Mouse (Mus musculus): Measurements from ENCODE around the gene Olfr1061. TPM values are rescaled to one million over a fixed set of nuclear protein-coding genes. Genes with fewer than 3 reads are reported as not detected.
"Not testable (repeated sequence)": the region's sequence is repeated elsewhere in the genome, so short reads cannot be mapped to it uniquely, and the experiment has no call there.

The Olfr1061 gene
- total RNA-seq (2022) = not detected

- no peak for DNase-seq (ENCODE audit: low spot score in 2 of 2)
Measured at GRCm38 (mm10) chr2:86413950-86414349, at the start of gene Olfr1061. Gene Olfr1061, minus strand, starts transcription at chr2:86414050.

GRCm38 (mm10) chr2:86460434-86460833, 46.6 kb upstream of the Olfr1061 start:
- DNase-seq (ENCODE audit: low spot score in 2 of 2) = no peak

GRCm38 (mm10) chr2:86456169-86456568, 42.3 kb upstream of the Olfr1061 start, which contains the start of gene Olfr1066:
Gene Olfr1066, minus strand, starts transcription at chr2:86456269.
- no peak for DNase-seq (ENCODE audit: low spot score in 2 of 2)

- not testable (repeated sequence) for DNase-seq (ENCODE audit: low spot score in 2 of 2)
Measured at GRCm38 (mm10) chr2:86450491-86450890, 36.6 kb upstream of the Olfr1061 start, which contains the start of gene Olfr1065. Gene Olfr1065, minus strand, starts transcription at chr2:86450591.

GRCm38 (mm10) chr2:86442101-86442500, 28.3 kb upstream of the Olfr1061 start:
- DNase-seq (ENCODE audit: low spot score in 2 of 2) = not testable (repeated sequence)

GRCm38 (mm10) chr2:86428511-86428910, 14.7 kb upstream of the Olfr1061 start:
- not testable (repeated sequence) for DNase-seq (ENCODE audit: low spot score in 2 of 2)

- not testable (repeated sequence) for DNase-seq (ENCODE audit: low spot score in 2 of 2)
Measured at GRCm38 (mm10) chr2:86426649-86427048, 12.8 kb upstream of the Olfr1061 start, which contains the start of gene Olfr1062. Gene Olfr1062, minus strand, starts transcription at chr2:86426749.

GRCm38 (mm10) chr2:86395114-86395513, 18.7 kb downstream of the Olfr1061 start:
- DNase-seq (ENCODE audit: low spot score in 2 of 2) = no peak

- DNase-seq (ENCODE audit: low spot score in 2 of 2) = not testable (repeated sequence)
Measured at GRCm38 (mm10) chr2:86388461-86388860, 25.4 kb downstream of the Olfr1061 start, which contains the start of gene Olfr1058. Gene Olfr1058, minus strand, starts transcription at chr2:86388561.

- no peak for DNase-seq (ENCODE audit: low spot score in 2 of 2)
Measured at GRCm38 (mm10) chr2:86378293-86378692, 35.6 kb downstream of the Olfr1061 start, which contains the start of gene Olfr1057. Gene Olfr1057, minus strand, starts transcription at chr2:86378393.

- not testable (repeated sequence) for DNase-seq (ENCODE audit: low spot score in 2 of 2)
Measured at GRCm38 (mm10) chr2:86366342-86366741, 47.5 kb downstream of the Olfr1061 start.

Other genes with a start within 250 kb of the Olfr1061 start
- gene Olfr1043, start 246.5 kb downstream of the Olfr1061 start, total RNA-seq (2022) = not detected
- gene Olfr1044, start 236.2 kb downstream of the Olfr1061 start, total RNA-seq (2022) = not detected
- gene Olfr52, start 228.4 kb downstream of the Olfr1061 start, total RNA-seq (2022) = not detected
- not detected for gene Olfr1045, start 211.0 kb downstream of the Olfr1061 start, total RNA-seq (2022)
- gene Olfr1046, start 194.7 kb downstream of the Olfr1061 start, total RNA-seq (2022) = not detected
- not detected for gene Olfr1047, start 182.6 kb downstream of the Olfr1061 start, total RNA-seq (2022)
- gene Olfr1048, start 173.8 kb downstream of the Olfr1061 start, total RNA-seq (2022) = not detected
- not detected for gene Olfr1049, start 155.7 kb downstream of the Olfr1061 start, total RNA-seq (2022)
- not detected for gene Olfr1051, start 135.0 kb downstream of the Olfr1061 start, total RNA-seq (2022)
- not detected for gene Olfr1052, start 121.6 kb downstream of the Olfr1061 start, total RNA-seq (2022)
- gene Olfr1053, start 98.8 kb downstream of the Olfr1061 start, total RNA-seq (2022) = not detected
- not detected for gene Olfr1054, start 78.6 kb downstream of the Olfr1061 start, total RNA-seq (2022)
- gene Olfr1055, start 63.8 kb downstream of the Olfr1061 start, total RNA-seq (2022) = not detected
- not detected for gene Olfr1056, start 51.6 kb downstream of the Olfr1061 start, total RNA-seq (2022)
- gene Olfr1057, start 35.7 kb downstream of the Olfr1061 start, total RNA-seq (2022) = not detected
- not detected for gene Olfr1058, start 25.5 kb downstream of the Olfr1061 start, total RNA-seq (2022)
- gene Olfr1062, start 12.7 kb upstream of the Olfr1061 start, total RNA-seq (2022) = not detected
- not detected for gene Olfr1065, start 36.5 kb upstream of the Olfr1061 start, total RNA-seq (2022)
- gene Olfr1066, start 42.2 kb upstream of the Olfr1061 start, total RNA-seq (2022) = not detected
- not detected for gene Olfr228, start 73.3 kb upstream of the Olfr1061 start, total RNA-seq (2022)
- gene Olfr1076, start 94.4 kb upstream of the Olfr1061 start, total RNA-seq (2022) = not detected
- gene Olfr1079, start 128.4 kb upstream of the Olfr1061 start, total RNA-seq (2022) = not detected
- not detected for gene Olfr1080, start 144.2 kb upstream of the Olfr1061 start, total RNA-seq (2022)
- gene Olfr1082, start 184.9 kb upstream of the Olfr1061 start, total RNA-seq (2022) = not detected
- not detected for gene Olfr1084, start 225.7 kb upstream of the Olfr1061 start, total RNA-seq (2022)
- gene Olfr1085, start 248.0 kb upstream of the Olfr1061 start, total RNA-seq (2022) = not detected